Mouse (Mus musculus): Measurements from ENCODE around the gene Elk4.

Gene Elk4

GRCm38 (mm10) chr1:132014800-132015199 lies 7.4 kb downstream of the Elk4 start:
- DNase-seq (ENCODE audit: low spot score in 2 of 2), result no peak

GRCm38 (mm10) chr1:132016691-132017090 lies 9.3 kb downstream of the Elk4 start:
- DNase-seq (ENCODE audit: low spot score in 2 of 2), result no peak

- no peak for DNase-seq (ENCODE audit: low spot score in 2 of 2)
Measured at GRCm38 (mm10) chr1:132019876-132020275, 12.5 kb downstream of the Elk4 start.

- no peak for DNase-seq (ENCODE audit: low spot score in 2 of 2)
Measured at GRCm38 (mm10) chr1:132022107-132022506, 14.7 kb downstream of the Elk4 start.

- DNase-seq (ENCODE audit: low spot score in 2 of 2), result no peak
Measured at GRCm38 (mm10) chr1:132026925-132027646, 19.7 kb downstream of the Elk4 start.

- DNase-seq (ENCODE audit: low spot score in 2 of 2), result no peak
Measured at GRCm38 (mm10) chr1:132027978-132028377, 20.6 kb downstream of the Elk4 start.

GRCm38 (mm10) chr1:132028413-132028812 lies 21.0 kb downstream of the Elk4 start:
- no peak for DNase-seq (ENCODE audit: low spot score in 2 of 2)

GRCm38 (mm10) chr1:132030574-132030973 lies 23.2 kb downstream of the Elk4 start:
- no peak for DNase-seq (ENCODE audit: low spot score in 2 of 2)

- no peak for DNase-seq (ENCODE audit: low spot score in 2 of 2)
Measured at GRCm38 (mm10) chr1:132032172-132032571, 24.8 kb downstream of the Elk4 start.

- DNase-seq (ENCODE audit: low spot score in 2 of 2), result no peak
Measured at GRCm38 (mm10) chr1:132037746-132038145, 30.3 kb downstream of the Elk4 start.

- no peak for DNase-seq (ENCODE audit: low spot score in 2 of 2)
Measured at GRCm38 (mm10) chr1:132038753-132039152, 31.3 kb downstream of the Elk4 start.

GRCm38 (mm10) chr1:132040201-132040621 lies 32.8 kb downstream of the Elk4 start:
- no peak for DNase-seq (ENCODE audit: low spot score in 2 of 2)

GRCm38 (mm10) chr1:132043759-132044158 lies 36.4 kb downstream of the Elk4 start:
- no peak for DNase-seq (ENCODE audit: low spot score in 2 of 2)

- DNase-seq (ENCODE audit: low spot score in 2 of 2), result peak; percentile 28 to 70
Measured at GRCm38 (mm10) chr1:132046143-132046735, 38.8 kb downstream of the Elk4 start.

- no peak for DNase-seq (ENCODE audit: low spot score in 2 of 2)
Measured at GRCm38 (mm10) chr1:132051746-132052145, 44.3 kb downstream of the Elk4 start.

GRCm38 (mm10) chr1:132054387-132054786 lies 47.0 kb downstream of the Elk4 start:
- DNase-seq (ENCODE audit: low spot score in 2 of 2), result no peak

GRCm38 (mm10) chr1:132055054-132055664 lies 47.8 kb downstream of the Elk4 start:
- DNase-seq (ENCODE audit: low spot score in 2 of 2), result no peak

- no peak for DNase-seq (ENCODE audit: low spot score in 2 of 2)
Measured at GRCm38 (mm10) chr1:132058558-132058957, 51.2 kb downstream of the Elk4 start.

GRCm38 (mm10) chr1:132060036-132060769 lies 52.8 kb downstream of the Elk4 start:
- no peak for DNase-seq (ENCODE audit: low spot score in 2 of 2)

- DNase-seq (ENCODE audit: low spot score in 2 of 2), result no peak
Measured at GRCm38 (mm10) chr1:132061750-132062541, 54.5 kb downstream of the Elk4 start.

- no peak for DNase-seq (ENCODE audit: low spot score in 2 of 2)
Measured at GRCm38 (mm10) chr1:132063096-132063495, 55.7 kb downstream of the Elk4 start.

GRCm38 (mm10) chr1:132065001-132065400 lies 57.6 kb downstream of the Elk4 start:
- no peak for DNase-seq (ENCODE audit: low spot score in 2 of 2)

Measured in urinary bladder, postnatal 4 days (tissue).